Mouse (Mus musculus) limb, embryonic 11.5 days (tissue): ENCODE measurements at regions not wholly inside any gene's neighbourhood (a gene's known extent, or its start where the extent isn't known, plus 50 kb on each side); places are given as distances from the start of the nearest gene placed in this dataset.

Source experiments
- ATAC-seq: fragments of 200-750 bp; cut with Nextera tagmentation; 2 replicates; pipeline ENCODE4 v1.8.0; 2017; ENCODE audit warnings: low read depth; ENCODE audit not compliant: insufficient number of reproducible peaks, low FRiP score, low TSS enrichment
- DNase-seq: peaks from one replicate; pipeline ENCODE4 v3.0.0-alpha.2; 2015; ENCODE audit warnings: low spot score
- H3K27ac ChIP-seq: fragments of 300-500 bp; sonication (generic); replicated peaks from 2 replicates; pipeline ENCODE4 v1.5.1; 2014; ENCODE audit warnings: low read depth, mild to moderate bottlenecking, low read length
- H3K27me3 ChIP-seq: fragments of 300-500 bp; sonication (generic); 2 replicates; pipeline ENCODE4 v1.6.1; 2014; ENCODE audit warnings: mild to moderate bottlenecking, low read length, mixed read lengths; ENCODE audit not compliant: control insufficient read depth, insufficient read depth
- H3K36me3 ChIP-seq: fragments of 300-500 bp; sonication (generic); 2 replicates; pipeline ENCODE4 v1.6.1; 2014; ENCODE audit warnings: mild to moderate bottlenecking, low read length, moderate library complexity, mixed read lengths; ENCODE audit not compliant: control insufficient read depth, insufficient read depth
- H3K4me1 ChIP-seq: fragments of 300-500 bp; sonication (generic); 2 replicates; pipeline ENCODE4 v1.6.1; 2014; ENCODE audit warnings: low read length, mixed read lengths; ENCODE audit not compliant: control insufficient read depth, insufficient read depth
- H3K4me2 ChIP-seq: fragments of 300-500 bp; sonication (generic); 2 replicates; pipeline ENCODE4 v1.6.1; 2014; ENCODE audit warnings: low read depth, mild to moderate bottlenecking, moderate library complexity; ENCODE audit not compliant: severe bottlenecking
- H3K4me3 ChIP-seq: fragments of 300-500 bp; sonication (generic); 2 replicates; pipeline ENCODE4 v1.5.1; 2014; ENCODE audit warnings: low read depth, low read length
- H3K9ac ChIP-seq: fragments of 300-500 bp; sonication (generic); 2 replicates; pipeline ENCODE4 v1.6.1; 2014; ENCODE audit warnings: mild to moderate bottlenecking, low read length
- H3K9me3 ChIP-seq: fragments of 300-500 bp; sonication (generic); 2 replicates; pipeline ENCODE4 v1.6.1; 2016; ENCODE audit warnings: low read length; ENCODE audit not compliant: control insufficient read depth
- WGBS: fragments of 180-500 bp; shearing (Covaris S2); extraction: QIAGEN DNeasy Blood & Tissue Kit; methylation state at CpG from one replicate; pipeline ENCODE4 v1.1.7; 2014; 5-methylcytosine and 5-hydroxymethylcytosine counted together

GRCm38 (mm10) chr8:90547276-90547675 is 199.1 kb upstream of the Tox3 start:
- no peak overlapping the region for H3K27ac ChIP-seq
- DNase-seq (peak; percentile 35), ATAC-seq (no peak)
- H3K4me1 ChIP-seq = no peaks in the 10 kb centered on the region
- no peaks in the 10 kb centered on the region for H3K36me3 ChIP-seq
- H3K9me3 ChIP-seq = no peaks in the 10 kb centered on the region
- no peak overlapping the region for H3K9ac ChIP-seq
- no peak overlapping the region for H3K4me2 ChIP-seq
- H3K4me3 ChIP-seq = no peak overlapping the region
- 14% methylated on average over 3 of the region's 3 CpGs for WGBS
- H3K27me3 ChIP-seq = no peaks in the 10 kb centered on the region

GRCm38 (mm10) chr8:90542619-90543018 is 194.5 kb upstream of the Tox3 start:
- Histone ChIP-seq H3K27me3 (no peaks in the 10 kb centered on the region), H3K4me3 (no peak overlapping the region), H3K36me3 (no peaks in the 10 kb centered on the region), H3K9me3 (no peaks in the 10 kb centered on the region), H3K9ac (no peak overlapping the region), H3K27ac (no peak overlapping the region), H3K4me2 (no peak overlapping the region), H3K4me1 (no peaks in the 10 kb centered on the region)
- DNase-seq (no peak), ATAC-seq (no peak)
- 64% methylated on average over 8 of the region's 8 CpGs for WGBS

GRCm38 (mm10) chr8:90536196-90536640 is 188.1 kb upstream of the Tox3 start:
- ATAC-seq (no peak), DNase-seq (no peak)
- Histone ChIP-seq H3K27ac (no peak overlapping the region), H3K9ac (no peak overlapping the region), H3K27me3 (no peaks in the 10 kb centered on the region), H3K4me3 (no peak overlapping the region), H3K4me2 (no peak overlapping the region), H3K4me1 (no peaks in the 10 kb centered on the region), H3K36me3 (no peaks in the 10 kb centered on the region), H3K9me3 (no peaks in the 10 kb centered on the region)
- 87% methylated on average over 4 of the region's 4 CpGs for WGBS

- DNase-seq (no peak), ATAC-seq (no peak)
- Histone ChIP-seq H3K9me3 (no peaks in the 10 kb centered on the region), H3K9ac (no peak overlapping the region), H3K27ac (no peak overlapping the region), H3K4me1 (no peaks in the 10 kb centered on the region), H3K27me3 (no peaks in the 10 kb centered on the region), H3K4me2 (no peak overlapping the region), H3K4me3 (no peak overlapping the region), H3K36me3 (no peaks in the 10 kb centered on the region)
- 82% methylated on average over 8 of the region's 8 CpGs for WGBS
Observed at GRCm38 (mm10) chr8:90535515-90536156, 187.5 kb upstream of the Tox3 start.

GRCm38 (mm10) chr8:90521393-90521792 is 173.2 kb upstream of the Tox3 start:
- no peaks in the 10 kb centered on the region for H3K27me3 ChIP-seq
- no peaks in the 10 kb centered on the region for H3K4me1 ChIP-seq
- no peak overlapping the region for H3K4me3 ChIP-seq
- H3K9me3 ChIP-seq = no peaks in the 10 kb centered on the region
- DNase-seq = no peak
- no peaks in the 10 kb centered on the region for H3K36me3 ChIP-seq
- no peak overlapping the region for H3K27ac ChIP-seq
- H3K4me2 ChIP-seq = no peak overlapping the region
- WGBS = 94% methylated on average over 8 of the region's 8 CpGs
- no peak for ATAC-seq
- H3K9ac ChIP-seq = no peak overlapping the region

GRCm38 (mm10) chr8:90520186-90520585 is 172.0 kb upstream of the Tox3 start:
- no peak for DNase-seq
- Histone ChIP-seq H3K4me2 (no peak overlapping the region), H3K27me3 (no peaks in the 10 kb centered on the region), H3K27ac (no peak overlapping the region), H3K4me1 (no peaks in the 10 kb centered on the region), H3K36me3 (no peaks in the 10 kb centered on the region), H3K9me3 (no peaks in the 10 kb centered on the region), H3K9ac (no peak overlapping the region), H3K4me3 (no peak overlapping the region)
- WGBS = 29% methylated on average over 4 of the region's 4 CpGs
- ATAC-seq = no peak

GRCm38 (mm10) chr8:90519567-90519966 is 171.4 kb upstream of the Tox3 start:
- no peak overlapping the region for H3K4me2 ChIP-seq
- H3K36me3 ChIP-seq = no peaks in the 10 kb centered on the region
- no peak overlapping the region for H3K27ac ChIP-seq
- DNase-seq = no peak
- no peak overlapping the region for H3K4me3 ChIP-seq
- no peaks in the 10 kb centered on the region for H3K9me3 ChIP-seq
- no peaks in the 10 kb centered on the region for H3K27me3 ChIP-seq
- H3K4me1 ChIP-seq = no peaks in the 10 kb centered on the region
- 48% methylated on average over 6 of the region's 6 CpGs for WGBS
- ATAC-seq = no peak
- no peak overlapping the region for H3K9ac ChIP-seq

- Histone ChIP-seq H3K4me2 (no peak overlapping the region), H3K9ac (no peak overlapping the region), H3K9me3 (no peaks in the 10 kb centered on the region), H3K36me3 (no peaks in the 10 kb centered on the region), H3K27ac (no peak overlapping the region), H3K27me3 (no peaks in the 10 kb centered on the region), H3K4me1 (no peaks in the 10 kb centered on the region), H3K4me3 (no peak overlapping the region)
- ATAC-seq (no peak), DNase-seq (no peak)
- WGBS = 78% methylated on average over 3 of the region's 3 CpGs
Observed at GRCm38 (mm10) chr8:90514191-90514590, 166.0 kb upstream of the Tox3 start.

GRCm38 (mm10) chr8:90513601-90514000 is 165.5 kb upstream of the Tox3 start:
- Histone ChIP-seq H3K4me1 (no peaks in the 10 kb centered on the region), H3K9me3 (no peaks in the 10 kb centered on the region), H3K36me3 (no peaks in the 10 kb centered on the region), H3K4me2 (no peak overlapping the region), H3K27ac (no peak overlapping the region), H3K4me3 (no peak overlapping the region), H3K27me3 (no peaks in the 10 kb centered on the region), H3K9ac (no peak overlapping the region)
- DNase-seq (no peak), ATAC-seq (no peak)
- WGBS = 95% methylated on average over 4 of the region's 4 CpGs
